Mouse (Mus musculus): ENCODE measurements around the gene Bmp2k.

DNA sequence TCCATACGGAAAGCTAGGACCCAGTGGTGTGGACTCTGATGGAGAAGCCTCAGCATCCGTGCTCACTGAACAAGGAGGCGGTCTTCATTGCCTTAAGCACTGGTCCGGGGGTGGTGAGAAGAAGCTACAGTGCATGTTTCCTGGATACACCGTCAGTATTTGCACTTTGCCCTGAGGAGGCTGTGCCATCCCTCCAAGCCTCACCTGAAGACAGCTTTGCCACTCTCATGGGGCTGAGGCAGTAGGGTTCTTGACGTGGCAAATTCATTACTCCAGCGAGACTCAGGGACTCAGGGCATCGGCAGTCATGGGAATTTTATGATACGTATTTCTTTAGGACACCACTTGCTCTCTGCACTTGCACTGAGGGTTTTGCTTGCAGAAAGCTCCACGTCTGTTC lies 49.2 kb downstream of the Bmp2k start:
- no peak for TF ChIP-seq TCF12 (IDR thresholded peaks at IDR 0.05; ENCODE audit: low read depth, low read length)
- no peak for TF ChIP-seq RAD21 (IDR thresholded peaks at IDR 0.05; ENCODE audit: low read depth, low read length)
- no peak for TF ChIP-seq GABPA (IDR thresholded peaks at IDR 0.05; ENCODE audit: insufficient replicate concordance, low read depth, low read length)
- TF ChIP-seq EP300 (IDR thresholded peaks at IDR 0.05; ENCODE audit: low read length): no peak

Measured in CH12.LX (cell line).